Mouse (Mus musculus) adrenal gland, adult 10 weeks (tissue): Measurements from ENCODE around the gene Tspyl2. TPM values are rescaled to one million over a fixed set of nuclear protein-coding genes. Genes with fewer than 3 reads are reported as not detected.

ENCODE experiments used
- polyA plus RNA-seq: library from polyadenylated mRNA; stranded (reverse); fragments of 350-450 nt; fragmentation: Illumina TruSeq; extraction: RNeasy Lipid Tissue Mini Kit (QIAGEN cat#74804); gene quantifications from one replicate; pipeline ENCODE4 v1.2.3, GENCODE M21; 2014; ENCODE audit warnings: low read depth, low replicate concordance

The Tspyl2 gene
- 35.5 TPM for polyA plus RNA-seq

DNA sequence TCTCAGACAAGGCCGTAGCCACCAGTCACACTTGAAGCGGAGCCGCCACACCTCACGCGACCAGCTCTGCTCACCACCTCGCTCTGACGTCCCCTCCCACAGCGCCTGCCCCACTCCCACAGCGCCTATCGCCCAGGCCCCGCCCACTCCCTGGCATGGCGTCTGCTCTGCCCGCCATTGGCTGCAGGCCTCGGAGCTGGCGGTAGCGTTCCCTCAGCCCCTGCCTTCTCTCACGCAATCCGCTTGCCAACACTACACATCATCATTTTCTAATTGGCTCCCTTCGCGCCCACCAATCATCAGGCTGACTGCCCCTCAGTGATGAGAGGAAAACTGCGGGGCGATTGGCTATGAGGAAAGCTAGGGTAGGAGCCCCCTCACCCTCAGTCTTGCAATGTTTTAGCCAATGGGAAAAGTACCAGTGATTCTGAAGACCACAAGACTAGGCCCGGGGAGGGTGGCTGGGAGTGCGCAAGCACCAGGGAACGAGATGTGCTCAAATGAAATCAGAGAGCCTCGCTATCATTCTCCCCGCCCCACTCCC, at the start of gene Tspyl2:
Gene Tspyl2 (minus strand): TSS at position 68 of the 544 bp plus-strand sequence.

DNA sequence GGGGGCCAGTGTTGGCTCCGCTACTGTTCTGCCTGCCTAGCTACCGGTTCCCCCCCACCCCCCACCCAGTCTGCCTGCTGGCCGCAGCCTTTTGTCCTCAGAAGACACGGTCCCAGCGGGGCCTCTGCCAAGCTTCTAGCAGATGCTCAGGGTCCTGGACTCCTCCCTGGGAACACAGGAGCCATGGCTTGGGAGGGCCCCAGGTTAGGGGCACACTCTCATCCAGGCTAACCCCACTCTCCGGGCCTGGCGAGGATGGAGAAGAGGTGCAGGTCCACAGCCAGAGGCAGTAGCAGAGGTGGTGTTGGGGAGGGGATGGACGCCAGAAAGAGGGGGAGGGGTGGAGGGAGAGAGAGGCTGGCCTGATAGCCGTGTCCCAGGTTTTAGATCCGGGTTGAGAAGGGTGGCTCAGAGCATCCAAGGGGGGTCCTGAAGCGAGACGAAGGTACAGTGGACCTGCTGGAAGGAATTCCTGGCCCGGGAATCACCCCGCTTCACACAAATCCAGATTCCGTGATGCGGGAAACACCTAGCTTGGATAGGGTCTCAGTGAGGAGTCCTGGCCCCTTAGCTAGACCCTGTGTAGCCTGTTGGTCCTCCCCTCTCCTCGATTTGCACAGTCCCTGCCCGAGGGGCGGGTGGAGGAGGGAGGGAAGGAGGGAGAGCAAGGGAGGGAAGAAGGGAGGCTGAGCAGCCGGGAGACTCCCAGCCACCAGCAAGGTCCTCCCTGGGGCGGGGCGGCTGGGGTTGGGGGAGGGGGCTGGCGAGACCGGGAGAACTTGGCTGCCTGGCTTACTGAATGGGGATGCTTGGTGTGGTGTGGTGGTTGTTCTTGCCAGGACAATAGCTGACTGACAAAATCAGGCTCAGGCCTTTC, 26.4 kb upstream of the Tspyl2 start, which contains the start of gene Gpr173:
Gene Gpr173 (minus strand): TSS at position 308 of the 877 bp plus-strand sequence.

DNA sequence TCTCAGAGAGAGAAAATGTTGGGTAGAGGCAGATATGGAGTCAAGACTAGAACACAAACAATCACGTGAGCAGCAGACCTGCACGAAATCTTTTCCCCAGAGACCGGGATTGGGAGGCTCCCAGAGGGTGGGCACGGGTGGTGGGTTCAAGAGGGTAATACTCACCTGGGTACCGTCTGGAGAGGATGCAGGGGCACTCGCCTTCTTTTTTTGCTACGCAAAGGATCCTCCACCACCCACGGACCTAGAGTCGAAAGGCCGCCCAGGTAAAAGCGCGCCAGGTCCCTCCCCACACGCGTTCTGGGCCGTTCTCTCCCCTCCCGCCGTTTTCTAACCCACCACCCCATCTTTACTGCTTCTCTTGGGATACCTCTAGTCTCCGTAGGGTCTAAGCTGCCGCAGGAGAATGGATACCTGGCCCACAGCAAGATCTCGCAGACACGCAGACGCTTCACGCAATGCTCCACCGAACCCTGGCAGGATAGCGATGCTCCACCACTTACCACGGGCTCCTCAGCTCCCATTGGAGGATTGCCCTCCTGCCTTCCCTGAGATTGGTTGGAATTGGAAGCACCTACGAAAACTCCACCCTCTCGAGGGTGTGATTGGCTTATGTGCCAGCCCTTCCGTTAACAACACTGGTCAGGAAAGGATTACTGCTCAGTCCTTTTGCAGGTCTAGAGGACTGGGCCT, 15.1 kb downstream of the Tspyl2 start, which contains the start of gene Kantr:
Gene Kantr (minus strand): TSS at position 500 of the 693 bp plus-strand sequence.

Other genes starting within 250 kb of the Tspyl2 start
- 4.4 TPM for gene Iqsec2, start 198.2 kb downstream of the Tspyl2 start, polyA plus RNA-seq
- 17.2 TPM for gene Kdm5c, start 109.4 kb downstream of the Tspyl2 start, polyA plus RNA-seq
- 25.8 TPM for gene Kantr, start 14.9 kb downstream of the Tspyl2 start, polyA plus RNA-seq
- 2.5 TPM for gene Gpr173, start 26.3 kb upstream of the Tspyl2 start, polyA plus RNA-seq
- gene Cldn34a, start 220.9 kb upstream of the Tspyl2 start, polyA plus RNA-seq: not detected